Mouse (Mus musculus): ENCODE results near the gene Plcb4. TPM values are rescaled to one million over a fixed set of nuclear protein-coding genes. Genes with fewer than 3 reads are reported as not detected.

Gene Plcb4
- total and polyA plus RNA-seq, 3 experiments: not detected

- Histone ChIP-seq H3K4me2 (ENCODE audit: insufficient read depth, low read depth, poor library complexity, severe bottlenecking) (no peak overlapping the region), H3K27ac (ENCODE audit: insufficient read depth, low read depth) (no peak overlapping the region), H3K9me3 (replicated peaks; ENCODE audit: low read length) (peaks cover 64% of the 10 kb centered on the region), H3K4me3 (replicated peaks in 1 of 3; ENCODE audit: low read depth in 2 of 3, low read length in 2 of 3, poor library complexity in 1 of 3) (no peak overlapping the region), H3K9ac (ENCODE audit: insufficient read depth, low read depth) (no peak overlapping the region), H3K4me1 (ENCODE audit: control insufficient read depth in 1 of 2, insufficient read depth in 2 of 2) (no peaks in the 10 kb centered on the region), H3K36me3 (replicated peaks in 1 of 2; ENCODE audit: control insufficient read depth in 1 of 2, insufficient read depth in 1 of 2, low read length in 1 of 2) (no peaks in the 10 kb centered on the region), H3K27me3 (replicated peaks) (no peaks in the 10 kb centered on the region), H3K79me2 (replicated peaks; ENCODE audit: control insufficient read depth, extremely low read depth, insufficient read depth, poor library complexity, severe bottlenecking) (no peaks in the 10 kb centered on the region)
- no peak for DNase-seq (ENCODE audit: extremely low read depth)
- in situ Hi-C loops (cut with MboI; ENCODE audit: low pct_ligation_motif_present, low pct_unique_long_range_greater_than_20kb, low sequenced_read_pairs) (no loop called here), dilution Hi-C loops (cut with MboI; ENCODE audit: extremely low pct_ligation_motif_present, extremely low pct_unique_long_range_greater_than_20kb, low sequenced_read_pairs) (no loop called here)
- TF ChIP-seq NRF1 (IDR thresholded peaks at IDR 0.05; ENCODE audit: low read depth, low read length) (no peak), EP300 (IDR thresholded peaks at IDR 0.05; ENCODE audit: low read length) (no peak), USF2 (conservative IDR thresholded peaks at IDR 0.05; ENCODE audit: low read depth, low read length) (no peak), SMC3 (IDR thresholded peaks at IDR 0.05; ENCODE audit: low read depth, low read length) (no peak), ZKSCAN1 (IDR thresholded peaks at IDR 0.05; ENCODE audit: borderline replicate concordance, low read depth, low read length) (no peak)
Observed at GRCm38 (mm10) chr2:135775026-135775425, 116.2 kb downstream of the Plcb4 start.

- H3K9me3 ChIP-seq (replicated peaks; ENCODE audit: low read length): peaks cover 58% of the 10 kb centered on the region
- no peaks in the 10 kb centered on the region for H3K79me2 ChIP-seq (replicated peaks; ENCODE audit: control insufficient read depth, extremely low read depth, insufficient read depth, poor library complexity, severe bottlenecking)
- H3K27me3 ChIP-seq (replicated peaks): no peaks in the 10 kb centered on the region
- in situ Hi-C loops (cut with MboI; ENCODE audit: low pct_ligation_motif_present, low pct_unique_long_range_greater_than_20kb, low sequenced_read_pairs): no loop called here
- no peak overlapping the region for H3K4me3 ChIP-seq (replicated peaks in 1 of 3; ENCODE audit: low read depth in 2 of 3, low read length in 2 of 3, poor library complexity in 1 of 3)
- TF ChIP-seq SIN3A (IDR thresholded peaks at IDR 0.05; ENCODE audit: low read length) (no peak), MYC (IDR thresholded peaks at IDR 0.05; ENCODE audit: low read depth, low read length) (no peak), USF2 (conservative IDR thresholded peaks at IDR 0.05; ENCODE audit: low read depth, low read length) (no peak), CHD2 (IDR thresholded peaks at IDR 0.05; ENCODE audit: low read length) (no peak), ELF1 (IDR thresholded peaks at IDR 0.05; ENCODE audit: low read depth, low read length) (no peak), KAT2A (IDR thresholded peaks at IDR 0.05; ENCODE audit: insufficient replicate concordance, low read length) (no peak), GABPA (IDR thresholded peaks at IDR 0.05; ENCODE audit: insufficient replicate concordance, low read depth, low read length) (no peak), MEF2A (IDR thresholded peaks at IDR 0.05; ENCODE audit: borderline replicate concordance, low read depth, low read length) (no peak), EP300 (IDR thresholded peaks at IDR 0.05; ENCODE audit: low read length) (no peak), MXI1 (IDR thresholded peaks at IDR 0.05; ENCODE audit: low read depth, low read length) (no peak), ZNF384 (IDR thresholded peaks at IDR 0.05; ENCODE audit: low read depth, low read length) (no peak)
- H3K4me2 ChIP-seq (ENCODE audit: insufficient read depth, low read depth, poor library complexity, severe bottlenecking): no peak overlapping the region
- no peak overlapping the region for H3K9ac ChIP-seq (ENCODE audit: insufficient read depth, low read depth)
- no peak for DNase-seq (ENCODE audit: extremely low read depth)
- H3K4me1 ChIP-seq (ENCODE audit: control insufficient read depth in 1 of 2, insufficient read depth in 2 of 2): no peaks in the 10 kb centered on the region
- dilution Hi-C loops (cut with MboI; ENCODE audit: extremely low pct_ligation_motif_present, extremely low pct_unique_long_range_greater_than_20kb, low sequenced_read_pairs): no loop called here
- H3K27ac ChIP-seq (ENCODE audit: insufficient read depth, low read depth): no peak overlapping the region
- H3K36me3 ChIP-seq (replicated peaks in 1 of 2; ENCODE audit: control insufficient read depth in 1 of 2, insufficient read depth in 1 of 2, low read length in 1 of 2): no peaks in the 10 kb centered on the region
Observed at GRCm38 (mm10) chr2:135776131-135776775, 117.4 kb downstream of the Plcb4 start.

Data from CH12.LX (cell line).